Mouse (Mus musculus) ES-Bruce4 (cell line): ENCODE results near the gene Sipa1l2. TPM values are rescaled to one million over a fixed set of nuclear protein-coding genes. Genes with fewer than 3 reads are reported as not detected.

ENCODE experiments used
- H3K27ac ChIP-seq: 2 replicates; pipeline ENCODE4 v1.5.1; 2012; ENCODE audit warnings: low read length, inconsistent platforms; ENCODE audit not compliant: insufficient read depth
- H3K27me3 ChIP-seq: 2 replicates; pipeline ENCODE4 v1.6.1; 2012; ENCODE audit warnings: mild to moderate bottlenecking, low read length, inconsistent platforms; ENCODE audit not compliant: control insufficient read depth, poor library complexity, insufficient read depth, severe bottlenecking
- H3K36me3 ChIP-seq: 2 replicates; pipeline ENCODE4 v1.6.1; 2012; ENCODE audit warnings: inconsistent platforms, mild to moderate bottlenecking, low read length, moderate library complexity; ENCODE audit not compliant: control insufficient read depth, poor library complexity, insufficient read depth, severe bottlenecking
- H3K4me1 ChIP-seq: one replicate; pipeline ENCODE4 v1.8.1; 2011; ENCODE audit warnings: low read length; ENCODE audit not compliant: control insufficient read depth, insufficient read depth
- H3K4me3 ChIP-seq: 2 replicates; pipeline ENCODE4 v1.5.1; 2011; ENCODE audit warnings: low read depth, mild to moderate bottlenecking, low read length
- H3K9ac ChIP-seq: 2 replicates; pipeline ENCODE4 v1.6.1; 2012; ENCODE audit warnings: low read depth, mild to moderate bottlenecking, inconsistent platforms; ENCODE audit not compliant: poor library complexity, severe bottlenecking
- H3K9me3 ChIP-seq: replicated peaks from 2 replicates; pipeline ENCODE4 v1.6.1; 2012; ENCODE audit warnings: mild to moderate bottlenecking, low read length, inconsistent platforms; ENCODE audit not compliant: control insufficient read depth, poor library complexity, insufficient read depth, severe bottlenecking
- CTCF ChIP-seq: IDR thresholded peaks from one replicate; pipeline ENCODE4 v1.8.1; 2011; ENCODE audit warnings: low read depth, low read length
- EP300 ChIP-seq: IDR thresholded peaks from 2 replicates; pipeline ENCODE4 v1.6.1; 2011; ENCODE audit warnings: low read depth, low read length; ENCODE audit not compliant: insufficient read depth
- POLR2A ChIP-seq: IDR thresholded peaks from one replicate; pipeline ENCODE4 v1.8.1; 2011; ENCODE audit warnings: low read length; ENCODE audit not compliant: insufficient read depth
- polyA plus RNA-seq: library from polyadenylated mRNA; stranded (reverse); fragments of >200 nt; gene quantifications from 2 replicates; pipeline ENCODE4 v1.2.4, GENCODE M21; 2011; ENCODE audit warnings: low read depth; ENCODE audit not compliant: missing spikeins, insufficient read depth, insufficient read length

The Sipa1l2 gene
- polyA plus RNA-seq, 1 experiment, result 25.1 TPM

DNA sequence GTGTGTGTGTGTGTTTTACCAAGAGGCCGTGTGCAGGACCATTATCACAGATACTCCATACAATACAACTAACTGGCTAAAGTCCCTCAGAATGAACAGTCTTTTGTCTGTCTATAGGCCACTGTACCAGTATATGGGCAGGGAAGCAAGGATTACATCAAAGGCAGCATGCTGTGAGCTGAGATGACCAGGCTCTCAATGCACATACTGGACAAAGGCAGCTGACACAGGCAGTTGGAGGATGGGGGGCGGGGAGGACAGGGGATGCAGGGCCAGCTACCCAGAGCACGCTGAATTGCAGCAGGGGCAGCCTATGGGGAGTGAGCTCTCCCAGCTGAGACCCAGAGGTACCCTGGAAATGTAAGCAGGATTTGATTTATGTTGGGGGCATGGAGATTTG, 20.8 kb upstream of the Sipa1l2 start:
- H3K4me1 ChIP-seq, result no peaks in the 10 kb centered on the region
- H3K36me3 ChIP-seq, result no peaks in the 10 kb centered on the region
- H3K9ac ChIP-seq, result no peak overlapping the region
- no peak overlapping the region for H3K27ac ChIP-seq
- no peaks in the 10 kb centered on the region for H3K27me3 ChIP-seq
- H3K9me3 ChIP-seq, result no peaks in the 10 kb centered on the region
- TF ChIP-seq POLR2A, result no peak
- no peak for TF ChIP-seq CTCF
- no peak for TF ChIP-seq EP300
- H3K4me3 ChIP-seq, result no peak overlapping the region

DNA sequence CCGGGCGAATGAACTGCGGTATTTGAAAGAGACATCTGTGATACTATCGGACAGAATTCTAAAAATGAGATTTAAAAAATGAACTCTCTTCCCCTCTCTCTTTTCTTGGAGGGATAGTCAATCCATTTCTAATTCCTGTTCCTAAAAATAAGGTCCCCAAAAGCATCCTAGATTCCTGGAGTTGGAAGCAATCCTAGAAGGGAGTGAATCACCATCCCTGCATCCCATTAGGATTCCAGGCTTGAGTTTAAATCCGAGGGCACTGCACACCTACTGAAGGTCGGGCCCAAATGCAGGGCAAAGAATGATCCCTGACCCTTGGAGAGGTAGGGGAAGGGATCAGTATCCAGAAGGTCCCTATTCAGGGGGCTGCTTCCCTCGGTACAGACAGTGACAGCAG, 17.0 kb upstream of the Sipa1l2 start:
- Histone ChIP-seq H3K27me3 (no peaks in the 10 kb centered on the region), H3K27ac (no peak overlapping the region), H3K9me3 (no peaks in the 10 kb centered on the region), H3K4me1 (no peaks in the 10 kb centered on the region), H3K9ac (no peak overlapping the region), H3K4me3 (no peak overlapping the region), H3K36me3 (no peaks in the 10 kb centered on the region)
- no peak for TF ChIP-seq EP300
- TF ChIP-seq CTCF, result no peak
- TF ChIP-seq POLR2A, result no peak

DNA sequence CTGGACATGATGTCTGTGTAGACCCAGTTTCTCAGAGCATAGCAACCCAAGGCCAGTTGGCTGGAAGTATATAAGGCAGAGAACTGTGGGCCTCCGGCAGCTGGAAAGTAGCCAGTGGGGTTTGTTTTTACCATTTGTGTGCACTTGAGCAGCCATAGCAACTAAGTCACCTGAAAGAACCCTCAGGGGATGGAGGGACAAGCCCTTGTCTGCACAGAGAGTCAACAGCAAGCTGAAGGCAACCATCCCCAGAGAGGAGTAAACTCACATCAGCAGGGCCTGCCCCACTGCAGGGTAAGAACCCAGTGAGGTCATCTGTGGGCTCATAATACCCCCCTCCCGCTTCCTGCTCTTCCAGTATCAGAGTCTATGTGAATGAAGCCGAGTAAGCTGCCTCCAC, 14.7 kb upstream of the Sipa1l2 start:
- H3K36me3 ChIP-seq, result no peaks in the 10 kb centered on the region
- H3K27ac ChIP-seq, result no peak overlapping the region
- H3K4me3 ChIP-seq, result no peak overlapping the region
- no peaks in the 10 kb centered on the region for H3K27me3 ChIP-seq
- no peaks in the 10 kb centered on the region for H3K4me1 ChIP-seq
- H3K9me3 ChIP-seq, result no peaks in the 10 kb centered on the region
- TF ChIP-seq POLR2A (no peak), EP300 (no peak), CTCF (no peak)
- H3K9ac ChIP-seq, result no peak overlapping the region

DNA sequence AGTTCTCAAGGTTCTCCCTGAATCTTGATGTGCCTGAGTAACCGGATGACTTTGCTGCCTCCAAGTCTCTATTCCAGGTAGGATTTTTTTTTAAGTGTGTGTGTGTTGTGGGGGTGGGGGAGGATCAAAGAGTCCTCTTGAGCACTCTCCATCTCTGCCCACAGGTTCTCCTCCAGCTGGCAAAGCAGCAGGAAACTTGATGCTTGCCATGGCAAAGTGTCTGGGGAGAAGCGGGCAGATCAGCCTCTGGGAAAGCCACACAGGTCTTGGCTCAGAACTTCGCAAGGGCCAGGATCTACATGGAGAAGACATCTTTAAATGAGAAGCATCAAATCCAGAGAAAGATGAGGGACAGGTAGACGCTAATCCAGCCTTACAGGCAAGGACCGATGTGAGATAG, 10.8 kb upstream of the Sipa1l2 start:
- TF ChIP-seq EP300 (no peak), CTCF (no peak), POLR2A (no peak)
- Histone ChIP-seq H3K27me3 (no peaks in the 10 kb centered on the region), H3K9ac (no peak overlapping the region), H3K36me3 (no peaks in the 10 kb centered on the region), H3K27ac (no peak overlapping the region), H3K4me3 (no peak overlapping the region), H3K9me3 (peaks cover 6% of the 10 kb centered on the region; the same call in 1 of the 2 replicates), H3K4me1 (no peaks in the 10 kb centered on the region)

DNA sequence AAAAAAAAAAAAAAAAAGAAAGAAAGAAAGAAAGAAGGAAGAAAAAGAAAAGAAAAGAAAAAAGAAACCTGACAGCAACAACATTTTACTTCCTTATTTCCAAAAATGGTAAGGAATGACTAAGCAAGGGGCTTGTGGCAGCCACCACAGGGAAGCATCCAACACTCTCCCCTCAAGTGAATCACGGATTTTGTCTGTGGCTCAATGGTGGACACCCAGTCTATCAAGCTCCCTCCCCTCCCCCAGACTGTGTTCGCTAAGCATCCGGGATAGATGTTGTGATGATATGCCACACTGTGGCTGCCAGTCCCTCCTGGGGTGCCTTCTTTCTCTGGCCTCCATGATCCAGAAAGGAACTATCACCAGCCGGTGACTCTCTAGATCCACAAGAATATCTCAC, 6.5 kb upstream of the Sipa1l2 start:
- no peak for TF ChIP-seq POLR2A
- TF ChIP-seq CTCF, result no peak
- TF ChIP-seq EP300, result no peak
- Histone ChIP-seq H3K9me3 (peaks cover 6% of the 10 kb centered on the region; the same call in 1 of the 2 replicates), H3K27ac (no peak overlapping the region), H3K27me3 (no peaks in the 10 kb centered on the region), H3K4me3 (no peak overlapping the region), H3K9ac (no peak overlapping the region), H3K4me1 (no peaks in the 10 kb centered on the region), H3K36me3 (no peaks in the 10 kb centered on the region)

DNA sequence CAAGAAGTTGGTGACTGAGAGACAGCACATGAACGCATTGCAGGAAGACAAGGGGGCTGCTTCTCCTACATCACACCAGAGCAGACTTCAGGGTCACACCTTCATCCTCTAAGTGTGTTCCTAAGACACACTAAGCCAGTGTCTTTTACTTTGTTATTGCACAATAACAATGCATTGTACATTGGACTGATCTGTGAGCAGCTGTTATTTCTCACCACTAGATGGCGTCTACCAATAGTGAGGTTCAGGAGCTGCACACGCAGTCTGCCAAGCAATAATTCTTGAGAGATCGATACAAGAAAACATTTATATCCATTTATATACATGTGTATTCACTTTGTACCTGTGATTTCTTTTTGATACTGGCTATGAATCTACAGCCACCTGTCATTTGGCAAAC, 4.7 kb upstream of the Sipa1l2 start:
- no peak for TF ChIP-seq EP300
- TF ChIP-seq CTCF, result peak; percentile 14
- no peaks in the 10 kb centered on the region for H3K36me3 ChIP-seq
- H3K4me1 ChIP-seq, result no peaks in the 10 kb centered on the region
- no peak overlapping the region for H3K27ac ChIP-seq
- H3K9ac ChIP-seq, result no peak overlapping the region
- H3K27me3 ChIP-seq, result no peaks in the 10 kb centered on the region
- H3K9me3 ChIP-seq, result peaks cover 6% of the 10 kb centered on the region; the same call in 1 of the 2 replicates
- H3K4me3 ChIP-seq, result no peak overlapping the region
